Mouse (Mus musculus) mammary gland, adult 2 months (tissue): Measurements from ENCODE around the gene Olfr1118. TPM values are rescaled to one million over a fixed set of nuclear protein-coding genes. Genes with fewer than 3 reads are reported as not detected.

Experiments used
- polyA plus RNA-seq: library from polyadenylated mRNA; depleted of rRNA; stranded (reverse); fragments of >200 nt; gene quantifications from 2 replicates; pipeline ENCODE4 v1.2.3, GENCODE M21; 2012; ENCODE audit warnings: low replicate concordance; rRNA removed

Gene Olfr1118
- not detected in 2 replicates for polyA plus RNA-seq

GRCm38 (mm10) chr2:87307281-87307680 is at the start of gene Olfr1118:
Gene Olfr1118 (plus strand): TSS chr2:87307581.

GRCm38 (mm10) chr2:87267234-87267633 is 40.1 kb upstream of the Olfr1118 start, which contains the start of gene Olfr1116:
Gene Olfr1116 (plus strand): TSS chr2:87267534.

GRCm38 (mm10) chr2:87354515-87354914 is 47.1 kb downstream of the Olfr1118 start, which contains the start of gene Olfr1120:
Gene Olfr1120 (plus strand): TSS chr2:87354815.

Other genes with a start within 250 kb of the Olfr1118 start
- gene Olfr1107, start 231.8 kb upstream of the Olfr1118 start, polyA plus RNA-seq = not detected in 2 replicates
- not detected in 2 replicates for gene Olfr1109, start 211.6 kb upstream of the Olfr1118 start, polyA plus RNA-seq
- gene Olfr259, start 193.0 kb upstream of the Olfr1118 start, polyA plus RNA-seq = not detected in 2 replicates
- not detected in 2 replicates for gene Olfr1110, start 167.3 kb upstream of the Olfr1118 start, polyA plus RNA-seq
- not detected in 2 replicates for gene Olfr1111, start 155.0 kb upstream of the Olfr1118 start, polyA plus RNA-seq
- gene Olfr1112, start 119.8 kb upstream of the Olfr1118 start, polyA plus RNA-seq = not detected in 2 replicates
- not detected in 2 replicates for gene Olfr1113, start 98.6 kb upstream of the Olfr1118 start, polyA plus RNA-seq
- gene Olfr1115, start 59.6 kb upstream of the Olfr1118 start, polyA plus RNA-seq = not detected in 2 replicates
- not detected in 2 replicates for gene Olfr1116, start 40.0 kb upstream of the Olfr1118 start, polyA plus RNA-seq
- gene Olfr1120, start 47.2 kb downstream of the Olfr1118 start, polyA plus RNA-seq = not detected in 2 replicates
- not detected in 2 replicates for gene Olfr1121, start 62.3 kb downstream of the Olfr1118 start, polyA plus RNA-seq
- not detected in 2 replicates for gene Olfr1122, start 78.3 kb downstream of the Olfr1118 start, polyA plus RNA-seq
- gene Olfr1123, start 109.1 kb downstream of the Olfr1118 start, polyA plus RNA-seq = not detected in 2 replicates
- gene Olfr1124, start 122.7 kb downstream of the Olfr1118 start, polyA plus RNA-seq = not detected in 2 replicates
- gene Olfr1126, start 146.4 kb downstream of the Olfr1118 start, polyA plus RNA-seq = not detected in 2 replicates
- not detected in 2 replicates for gene Pramel7, start 189.5 kb downstream of the Olfr1118 start, polyA plus RNA-seq
- not detected in 2 replicates for gene Pramel6, start 199.0 kb downstream of the Olfr1118 start, polyA plus RNA-seq
- not detected in 2 replicates for gene Olfr153, start 224.2 kb downstream of the Olfr1118 start, polyA plus RNA-seq
- gene Olfr1128, start 238.0 kb downstream of the Olfr1118 start, polyA plus RNA-seq = not detected in 2 replicates